Mouse (Mus musculus): ENCODE results near the gene Thy1. TPM values are rescaled to one million over a fixed set of nuclear protein-coding genes. Genes with fewer than 3 reads are reported as not detected.

Gene Thy1
- polyA plus RNA-seq, 1 experiment, result 36.1 TPM

DNA sequence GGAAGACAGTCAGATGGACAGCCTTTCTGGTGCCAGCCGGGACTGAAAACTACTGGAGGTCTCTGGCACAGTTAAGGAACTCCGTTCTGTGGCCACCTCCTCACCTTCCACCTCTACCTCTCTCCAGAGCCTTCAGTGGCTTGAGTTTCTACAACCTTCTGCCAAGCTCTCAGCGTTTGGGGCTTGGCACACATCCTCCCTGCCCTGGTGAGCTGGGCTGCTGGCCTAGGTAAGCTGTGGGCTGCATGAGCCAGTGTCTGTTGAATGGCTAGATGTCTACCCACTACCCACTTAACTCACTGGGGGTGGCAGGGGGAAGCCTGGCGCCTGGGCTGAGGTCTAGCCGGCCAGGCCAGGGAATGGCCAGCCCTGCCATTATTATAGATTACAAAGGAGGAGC lies 29.9 kb downstream of the Thy1 start:
- H3K4me1 ChIP-seq (ENCODE audit: control insufficient read depth, insufficient read depth, low read length), result no peaks in the 10 kb centered on the region
- no peak overlapping the region for H3K4me3 ChIP-seq (replicated peaks; ENCODE audit: control insufficient read depth, low read depth, low read length)
- 56% methylated on average over 5 of the region's 5 CpGs for WGBS
- TF ChIP-seq CTCF (IDR thresholded peaks at IDR 0.05; ENCODE audit: control insufficient read depth, insufficient read depth, low read length) (no peak), POLR2A (IDR thresholded peaks at IDR 0.05; ENCODE audit: borderline replicate concordance, control insufficient read depth, low read depth, low read length) (no peak)
- H3K27ac ChIP-seq (ENCODE audit: control insufficient read depth, insufficient read depth, low read depth, low read length, poor library complexity), result no peak overlapping the region; the same call in 1 of the 2 replicates

DNA sequence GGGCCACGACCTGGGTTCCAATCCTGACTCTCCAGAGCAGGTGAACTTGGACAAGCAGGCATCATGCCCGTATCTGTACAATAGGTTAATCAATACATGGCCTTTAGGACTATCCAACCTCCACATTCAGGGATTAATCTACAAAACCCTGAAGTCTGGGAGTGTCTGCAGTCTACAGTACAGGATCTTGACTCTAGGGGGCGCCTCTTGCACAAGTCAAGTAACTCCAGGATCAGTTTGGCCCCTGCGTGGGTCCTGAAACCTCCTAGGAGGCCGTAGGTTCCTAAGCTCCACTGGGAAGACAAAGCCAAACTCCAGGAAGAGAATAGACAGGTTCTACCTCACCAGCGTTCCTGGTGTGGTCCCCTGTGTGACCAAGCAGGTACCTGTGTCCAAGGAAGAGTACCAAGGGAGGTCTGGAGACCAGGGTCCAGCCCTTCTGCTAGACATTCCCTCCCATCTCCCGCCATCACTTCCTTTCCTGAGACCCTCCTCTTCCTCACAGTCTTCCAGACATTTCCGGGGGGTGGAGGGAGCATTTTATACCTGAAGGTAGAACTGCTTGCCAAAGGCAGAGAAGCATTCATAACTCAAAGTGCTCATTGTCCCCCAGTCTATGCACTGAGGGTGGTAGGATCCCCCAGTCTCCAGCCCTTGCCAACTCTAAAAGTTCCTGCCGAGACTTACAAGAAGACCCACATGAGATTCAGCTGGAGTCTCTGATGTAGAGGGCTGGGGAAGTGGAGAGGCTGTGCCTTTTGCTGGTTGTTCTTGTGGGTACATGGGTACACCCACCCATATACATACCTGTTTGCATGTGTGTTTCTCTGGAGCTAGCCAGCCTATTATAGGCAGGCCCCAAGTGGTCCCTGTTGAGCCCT lies 31.5 kb downstream of the Thy1 start:
- TF ChIP-seq POLR2A (IDR thresholded peaks at IDR 0.05; ENCODE audit: borderline replicate concordance, control insufficient read depth, low read depth, low read length) (no peak), CTCF (IDR thresholded peaks at IDR 0.05; ENCODE audit: control insufficient read depth, insufficient read depth, low read length) (peak; percentile 26; the same call in 1 of the 2 replicates)
- WGBS, result 55% methylated on average over 9 of the region's 9 CpGs
- Histone ChIP-seq H3K27ac (ENCODE audit: control insufficient read depth, insufficient read depth, low read depth, low read length, poor library complexity) (no peak overlapping the region), H3K4me1 (ENCODE audit: control insufficient read depth, insufficient read depth, low read length) (no peaks in the 10 kb centered on the region; the same call in 1 of the 2 replicates), H3K4me3 (replicated peaks; ENCODE audit: control insufficient read depth, low read depth, low read length) (no peak overlapping the region)

DNA sequence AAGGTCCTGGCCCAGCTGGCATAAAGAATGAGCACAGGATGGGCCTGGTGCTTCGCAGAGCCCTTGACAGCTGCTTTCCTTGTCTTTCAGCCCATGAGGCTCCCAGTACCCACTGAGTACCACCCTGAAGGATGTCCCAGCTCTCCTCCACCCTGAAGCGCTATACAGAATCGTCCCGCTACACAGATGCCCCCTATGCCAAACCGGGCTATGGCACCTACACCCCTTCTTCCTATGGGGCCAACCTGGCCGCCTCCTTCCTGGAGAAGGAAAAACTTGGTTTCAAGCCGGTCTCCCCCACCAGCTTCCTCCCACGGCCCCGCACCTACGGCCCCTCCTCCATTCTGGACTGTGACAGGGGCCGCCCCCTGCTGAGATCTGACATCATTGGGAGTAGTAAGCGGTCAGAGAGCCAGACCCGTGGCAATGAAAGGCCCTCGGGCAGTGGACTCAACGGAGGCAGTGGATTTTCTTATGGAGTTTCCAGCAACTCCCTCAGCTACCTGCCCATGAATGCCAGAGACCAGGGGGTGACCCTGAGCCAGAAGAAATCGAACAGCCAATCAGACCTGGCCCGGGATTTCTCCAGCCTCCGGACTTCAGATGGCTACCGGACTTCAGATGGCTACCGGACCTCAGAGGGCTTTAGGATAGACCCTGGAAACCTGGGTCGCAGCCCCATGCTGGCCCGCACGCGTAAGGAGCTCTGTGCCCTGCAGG lies 32.3 kb downstream of the Thy1 start:
- WGBS, result 83% methylated on average over 24 of the region's 24 CpGs
- H3K4me3 ChIP-seq (replicated peaks; ENCODE audit: control insufficient read depth, low read depth, low read length), result no peak overlapping the region
- no peaks in the 10 kb centered on the region; the same call in 1 of the 2 replicates for H3K4me1 ChIP-seq (ENCODE audit: control insufficient read depth, insufficient read depth, low read length)
- no peak overlapping the region for H3K27ac ChIP-seq (ENCODE audit: control insufficient read depth, insufficient read depth, low read depth, low read length, poor library complexity)
- TF ChIP-seq POLR2A (IDR thresholded peaks at IDR 0.05; ENCODE audit: borderline replicate concordance, control insufficient read depth, low read depth, low read length) (no peak), CTCF (IDR thresholded peaks at IDR 0.05; ENCODE audit: control insufficient read depth, insufficient read depth, low read length) (no peak)

DNA sequence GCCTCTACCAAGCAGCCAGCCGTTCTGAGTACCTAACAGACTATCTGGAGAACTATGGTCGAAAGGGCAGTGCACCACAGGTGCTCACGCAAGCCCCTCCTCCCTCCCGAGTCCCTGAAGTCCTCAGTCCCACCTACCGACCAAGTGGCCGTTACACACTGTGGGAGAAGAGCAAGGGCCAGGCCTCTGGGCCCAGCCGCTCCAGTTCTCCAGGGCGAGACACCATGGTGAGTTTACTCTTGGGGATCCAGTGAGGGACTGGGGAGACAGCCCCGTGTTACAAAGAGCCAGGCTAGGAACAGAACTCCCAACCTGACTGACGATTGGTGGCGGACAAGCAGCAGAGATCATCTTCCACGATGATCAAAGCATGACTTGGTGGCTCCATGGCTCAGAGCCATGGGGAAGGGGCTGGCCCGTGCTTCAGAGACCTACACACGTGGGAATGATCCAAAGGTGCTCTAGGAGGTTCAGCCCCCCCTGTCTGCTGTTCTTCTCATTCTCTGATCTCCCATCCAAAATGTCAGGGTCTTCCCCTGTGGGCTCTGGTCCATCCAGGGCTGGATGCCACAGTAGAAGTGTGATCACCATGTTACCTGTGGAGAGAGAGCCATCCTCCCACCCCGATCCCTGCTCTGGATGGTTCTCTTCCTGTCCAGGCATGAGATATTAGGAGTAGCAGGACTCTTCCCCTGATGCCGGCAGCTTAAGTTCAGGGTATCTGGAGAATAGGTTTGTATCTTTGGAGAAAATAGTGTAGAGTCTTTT lies 33.0 kb downstream of the Thy1 start:
- no peak overlapping the region for H3K27ac ChIP-seq (ENCODE audit: control insufficient read depth, insufficient read depth, low read depth, low read length, poor library complexity)
- peaks cover 2% of the 10 kb centered on the region for H3K4me1 ChIP-seq (ENCODE audit: control insufficient read depth, insufficient read depth, low read length)
- TF ChIP-seq CTCF (IDR thresholded peaks at IDR 0.05; ENCODE audit: control insufficient read depth, insufficient read depth, low read length), result no peak; the same call in 1 of the 2 replicates
- no peak for TF ChIP-seq POLR2A (IDR thresholded peaks at IDR 0.05; ENCODE audit: borderline replicate concordance, control insufficient read depth, low read depth, low read length)
- WGBS, result 75% methylated on average over 16 of the region's 16 CpGs
- H3K4me3 ChIP-seq (replicated peaks; ENCODE audit: control insufficient read depth, low read depth, low read length), result no peak overlapping the region

DNA sequence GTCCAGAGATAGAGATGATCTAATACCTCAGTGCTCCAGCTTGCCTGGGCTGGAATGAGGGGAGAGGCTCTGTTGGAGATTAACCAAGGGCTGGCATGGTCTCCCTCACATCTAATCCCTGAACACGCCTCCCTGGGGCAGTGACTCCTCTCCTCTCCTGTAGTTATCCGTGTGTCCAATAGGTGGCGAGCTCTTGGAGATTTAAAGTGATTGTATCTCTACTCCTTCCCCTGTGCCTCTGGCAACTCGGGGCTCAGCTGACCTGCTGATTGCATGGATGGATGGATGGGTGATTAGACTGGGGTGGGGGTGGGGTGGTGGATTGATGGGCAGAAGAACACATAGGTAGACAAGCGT lies 33.6 kb downstream of the Thy1 start:
- peaks cover 4% of the 10 kb centered on the region for H3K4me1 ChIP-seq (ENCODE audit: control insufficient read depth, insufficient read depth, low read length)
- WGBS, result 22% methylated on average over 5 of the region's 5 CpGs
- no peak overlapping the region for H3K4me3 ChIP-seq (replicated peaks; ENCODE audit: control insufficient read depth, low read depth, low read length)
- no peak overlapping the region for H3K27ac ChIP-seq (ENCODE audit: control insufficient read depth, insufficient read depth, low read depth, low read length, poor library complexity)
- TF ChIP-seq POLR2A (IDR thresholded peaks at IDR 0.05; ENCODE audit: borderline replicate concordance, control insufficient read depth, low read depth, low read length) (no peak), CTCF (IDR thresholded peaks at IDR 0.05; ENCODE audit: control insufficient read depth, insufficient read depth, low read length) (peak; percentile 53; the same call in 1 of the 2 replicates)

DNA sequence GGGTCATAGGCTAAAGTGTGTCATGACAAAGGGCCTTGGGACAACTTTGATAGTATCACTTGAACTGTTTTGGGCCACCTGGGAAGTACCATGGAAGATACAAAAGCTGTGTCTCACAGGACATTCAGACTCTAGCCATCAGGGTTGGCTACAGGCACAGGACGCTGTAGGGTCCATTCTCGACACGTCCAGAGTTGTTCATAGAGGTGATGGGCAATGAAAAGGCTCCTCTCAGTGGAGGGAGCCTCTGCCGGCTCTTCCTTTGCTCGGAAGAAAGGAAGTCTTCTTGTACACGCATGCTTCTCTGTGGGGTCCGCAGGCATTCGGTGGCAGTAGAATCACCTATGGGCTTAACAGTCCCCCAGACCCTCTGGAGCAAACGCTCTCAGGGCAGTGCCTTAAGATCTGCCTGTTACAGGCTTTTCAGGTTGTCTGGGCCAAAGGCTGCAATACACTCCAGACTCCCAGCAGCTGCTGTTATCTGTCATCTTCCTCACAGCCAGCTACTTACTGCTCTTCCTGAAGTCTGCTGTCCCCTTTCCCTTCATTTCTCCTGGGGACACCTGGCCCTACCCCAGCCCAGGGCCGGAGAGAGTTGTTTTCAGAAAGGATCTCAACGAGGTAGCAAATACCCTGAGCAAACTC lies 34.2 kb downstream of the Thy1 start:
- Histone ChIP-seq H3K4me3 (replicated peaks; ENCODE audit: control insufficient read depth, low read depth, low read length) (no peak overlapping the region), H3K27ac (ENCODE audit: control insufficient read depth, insufficient read depth, low read depth, low read length, poor library complexity) (no peak overlapping the region), H3K4me1 (ENCODE audit: control insufficient read depth, insufficient read depth, low read length) (peaks cover 5% of the 10 kb centered on the region)
- TF ChIP-seq CTCF (IDR thresholded peaks at IDR 0.05; ENCODE audit: control insufficient read depth, insufficient read depth, low read length) (no peak), POLR2A (IDR thresholded peaks at IDR 0.05; ENCODE audit: borderline replicate concordance, control insufficient read depth, low read depth, low read length) (no peak)
- WGBS, result 79% methylated on average over 11 of the region's 11 CpGs

DNA sequence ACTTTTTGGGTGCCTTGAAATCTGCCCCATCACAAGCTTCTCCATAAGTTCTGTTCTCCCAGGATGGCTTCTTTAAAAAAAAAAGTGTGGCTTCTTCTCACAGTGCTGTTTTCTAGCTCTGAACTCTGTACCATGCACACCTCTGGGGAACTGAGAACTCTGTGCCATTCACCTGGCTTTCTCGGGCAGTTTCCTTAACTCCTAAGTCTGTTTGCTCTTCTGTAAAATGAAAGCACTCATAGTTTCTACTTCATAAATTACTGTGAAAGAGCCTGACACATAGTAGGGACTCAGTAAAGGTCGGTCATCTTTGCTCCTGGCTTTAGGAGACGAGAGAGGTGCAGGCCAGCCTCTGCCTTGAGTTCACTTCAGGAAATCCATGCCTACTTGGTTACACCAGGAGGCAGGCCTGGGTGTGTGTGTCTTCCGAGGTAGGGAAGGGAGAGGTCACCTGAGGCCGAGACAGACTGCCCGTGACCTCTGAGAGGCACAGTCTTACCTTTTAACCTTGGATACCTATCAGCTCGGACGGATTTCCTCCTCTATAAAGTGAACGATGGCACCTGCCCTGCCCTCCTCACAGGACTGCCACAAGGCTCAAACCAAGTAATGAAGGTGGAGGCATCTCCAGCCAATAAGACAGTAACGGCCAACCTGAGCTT lies 35.1 kb downstream of the Thy1 start:
- Histone ChIP-seq H3K4me3 (replicated peaks; ENCODE audit: control insufficient read depth, low read depth, low read length) (no peak overlapping the region), H3K27ac (ENCODE audit: control insufficient read depth, insufficient read depth, low read depth, low read length, poor library complexity) (no peak overlapping the region), H3K4me1 (ENCODE audit: control insufficient read depth, insufficient read depth, low read length) (peaks cover 5% of the 10 kb centered on the region)
- WGBS, result 77% methylated on average over 10 of the region's 10 CpGs
- TF ChIP-seq CTCF (IDR thresholded peaks at IDR 0.05; ENCODE audit: control insufficient read depth, insufficient read depth, low read length) (no peak), POLR2A (IDR thresholded peaks at IDR 0.05; ENCODE audit: borderline replicate concordance, control insufficient read depth, low read depth, low read length) (no peak)
